Mouse (Mus musculus) intestine, embryonic 16.5 days (tissue): ENCODE results near the gene Uba3. TPM values are rescaled to one million over a fixed set of nuclear protein-coding genes. Genes with fewer than 3 reads are reported as not detected.
A peak's percentile ranks its signal among the peaks of the same experiment; 100 is the strongest.

ENCODE experiments used
- ATAC-seq: fragments of 200-750 bp; cut with Nextera tagmentation; 2 replicates; pipeline ENCODE4 v1.8.0; 2017; ENCODE audit warnings: moderate TSS enrichment, moderate library complexity
- H3K27ac ChIP-seq: fragments of 300-500 bp; sonication (generic); 2 replicates; pipeline ENCODE4 v1.5.1; 2014; ENCODE audit warnings: mild to moderate bottlenecking, low read length
- H3K27me3 ChIP-seq: fragments of 300-500 bp; sonication (generic); replicated peaks from 2 replicates; pipeline ENCODE4 v1.6.1; 2014; ENCODE audit warnings: low read length, control low read depth, mixed read lengths; ENCODE audit not compliant: control insufficient read depth, insufficient read depth
- H3K36me3 ChIP-seq: fragments of 300-500 bp; sonication (generic); 2 replicates; pipeline ENCODE4 v1.6.1; 2014; ENCODE audit warnings: low read length, control low read depth; ENCODE audit not compliant: control insufficient read depth, insufficient read depth
- H3K4me1 ChIP-seq: fragments of 300-500 bp; sonication (generic); 2 replicates; pipeline ENCODE4 v1.6.1; 2014; ENCODE audit warnings: low read length, control low read depth, mixed read lengths; ENCODE audit not compliant: control insufficient read depth, insufficient read depth
- H3K4me2 ChIP-seq: fragments of 300-500 bp; sonication (generic); 2 replicates; pipeline ENCODE4 v1.6.1; 2014; ENCODE audit warnings: low read depth, low read length, control low read depth
- H3K4me3 ChIP-seq: fragments of 300-500 bp; sonication (generic); 2 replicates; pipeline ENCODE4 v1.5.1; 2014; ENCODE audit warnings: mild to moderate bottlenecking, low read length
- H3K9ac ChIP-seq: fragments of 300-500 bp; sonication (generic); 2 replicates; pipeline ENCODE4 v1.6.1; 2014; ENCODE audit warnings: low read depth, low read length
- H3K9me3 ChIP-seq: fragments of 300-500 bp; sonication (generic); 2 replicates; pipeline ENCODE4 v1.6.1; 2016; ENCODE audit warnings: low read length, control low read depth; ENCODE audit not compliant: control insufficient read depth
- WGBS: fragments of 180-500 bp; shearing (Covaris S2); extraction: QIAGEN DNeasy Blood & Tissue Kit; methylation state at CpG from one replicate; pipeline ENCODE4 v1.1.7; 2014; 5-methylcytosine and 5-hydroxymethylcytosine counted together
- polyA plus RNA-seq: library from polyadenylated mRNA; unstranded; fragments of >200 nt; fragmentation: Nextera tagmentation; extraction: Ambion mirVana; gene quantifications from 2 replicates; pipeline ENCODE4 v1.2.1, GENCODE M21; 2015

Gene Uba3
- polyA plus RNA-seq, 1 experiment from 2014 or later, result 53.7 TPM

- peak overlapping the region; percentile 96 for H3K9ac ChIP-seq
- peaks cover 8% of the 10 kb centered on the region for H3K4me1 ChIP-seq
- peak overlapping the region; percentile 84 for H3K4me3 ChIP-seq
- 10% methylated on average over 9 of the region's 9 CpGs for WGBS
- H3K36me3 ChIP-seq, result no peaks in the 10 kb centered on the region
- H3K9me3 ChIP-seq, result no peaks in the 10 kb centered on the region
- H3K27me3 ChIP-seq, result no peaks in the 10 kb centered on the region
- H3K27ac ChIP-seq, result 0 out of 2 replicates have a peak overlapping the region, but pooled peaks have one; percentile 35
- peak; percentile 35 for ATAC-seq
- H3K4me2 ChIP-seq, result peak overlapping the region; percentile 50
Observed at GRCm38 (mm10) chr6:97204252-97204869, 1.1 kb downstream of the Uba3 start.

GRCm38 (mm10) chr6:97202477-97202876 lies 3.0 kb downstream of the Uba3 start:
- H3K4me3 ChIP-seq, result no peak overlapping the region
- H3K27ac ChIP-seq, result no peak overlapping the region
- 74% methylated on average over 3 of the region's 3 CpGs for WGBS
- H3K36me3 ChIP-seq, result 0 out of 2 replicates have a peak, but pooled peaks cover 1% of the 10 kb centered on the region
- no peak overlapping the region for H3K4me2 ChIP-seq
- H3K9me3 ChIP-seq, result no peaks in the 10 kb centered on the region
- H3K9ac ChIP-seq, result no peak overlapping the region
- ATAC-seq, result no peak
- no peaks in the 10 kb centered on the region for H3K27me3 ChIP-seq
- peaks cover 8% of the 10 kb centered on the region for H3K4me1 ChIP-seq

- Histone ChIP-seq H3K27ac (no peak overlapping the region), H3K4me1 (peaks cover 8% of the 10 kb centered on the region), H3K27me3 (no peaks in the 10 kb centered on the region), H3K4me2 (no peak overlapping the region), H3K9me3 (no peaks in the 10 kb centered on the region), H3K4me3 (no peak overlapping the region), H3K36me3 (peaks cover 8% of the 10 kb centered on the region; the same call in 1 of the 2 replicates), H3K9ac (no peak overlapping the region)
- 64% methylated on average over 3 of the region's 3 CpGs for WGBS
- no peak for ATAC-seq
Observed at GRCm38 (mm10) chr6:97200437-97200836, 5.0 kb downstream of the Uba3 start.

- Histone ChIP-seq H3K27me3 (no peaks in the 10 kb centered on the region), H3K27ac (peak overlapping the region; percentile 90), H3K4me1 (peaks cover 16% of the 10 kb centered on the region), H3K9ac (peak overlapping the region; percentile 97), H3K36me3 (0 out of 2 replicates have a peak, but pooled peaks cover 2% of the 10 kb centered on the region), H3K4me2 (peak overlapping the region; percentile 80), H3K4me3 (peak overlapping the region; percentile 98), H3K9me3 (no peaks in the 10 kb centered on the region)
- peak; percentile 79 for ATAC-seq
- WGBS, result 8% methylated on average over 11 of the region's 11 CpGs
Observed at GRCm38 (mm10) chr6:97179367-97179828, 26.0 kb downstream of the Uba3 start.

- Histone ChIP-seq H3K36me3 (0 out of 2 replicates have a peak, but pooled peaks cover 2% of the 10 kb centered on the region), H3K27ac (peak within 1 kb of the TSS; percentile 93), H3K4me2 (peak within 1 kb of the TSS; percentile 80), H3K4me1 (peaks cover 16% of the 10 kb centered on the region), H3K4me3 (peak within 1 kb of the TSS; percentile 98), H3K9ac (peak within 1 kb of the TSS; percentile 97), H3K9me3 (no peaks in the 10 kb centered on the region), H3K27me3 (no peaks in the 10 kb centered on the region)
- WGBS, result under 1% methylated on average over 78 of the region's 80 CpGs
- ATAC-seq, result peak; percentile 99
Observed at GRCm38 (mm10) chr6:97178491-97179366, 26.7 kb downstream of the Uba3 start, which contains the start of gene Tmf1. TSS of gene Tmf1 (minus strand) at chr6:97179122.

- 80% methylated on average over 11 of the region's 11 CpGs for WGBS
- no peak overlapping the region for H3K4me2 ChIP-seq
Observed at GRCm38 (mm10) chr6:97175716-97176115, 29.7 kb downstream of the Uba3 start.

GRCm38 (mm10) chr6:97150156-97150555 lies 55.3 kb downstream of the Uba3 start:
- 83% methylated on average over 6 of the region's 6 CpGs for WGBS
- Histone ChIP-seq H3K36me3 (no peaks in the 10 kb centered on the region), H3K4me1 (peaks cover 17% of the 10 kb centered on the region), H3K27ac (no peak overlapping the region), H3K9me3 (no peaks in the 10 kb centered on the region), H3K9ac (no peak overlapping the region), H3K4me2 (no peak overlapping the region), H3K27me3 (no peaks in the 10 kb centered on the region), H3K4me3 (no peak overlapping the region)
- ATAC-seq, result no peak

More at GRCm38 (mm10) chr6:97175716-97176115, 29.7 kb downstream of the Uba3 start:
- Histone ChIP-seq H3K9ac (no peak overlapping the region), H3K4me1 (peaks cover 16% of the 10 kb centered on the region), H3K9me3 (no peaks in the 10 kb centered on the region), H3K4me3 (no peak overlapping the region), H3K27me3 (no peaks in the 10 kb centered on the region), H3K27ac (no peak overlapping the region), H3K36me3 (peaks cover 10% of the 10 kb centered on the region)
- ATAC-seq, result no peak

- Histone ChIP-seq H3K27ac (no peak overlapping the region), H3K9ac (no peak overlapping the region), H3K4me3 (no peak overlapping the region), H3K4me2 (no peak overlapping the region), H3K36me3 (no peaks in the 10 kb centered on the region), H3K27me3 (no peaks in the 10 kb centered on the region), H3K4me1 (peaks cover 17% of the 10 kb centered on the region), H3K9me3 (no peaks in the 10 kb centered on the region)
- no peak for ATAC-seq
- 72% methylated on average over 2 of the region's 2 CpGs for WGBS
Observed at GRCm38 (mm10) chr6:97149721-97150120, 55.7 kb downstream of the Uba3 start.
